Mouse (Mus musculus) stomach, embryonic 16.5 days (tissue): ENCODE measurements around the gene Gm3029. TPM values are rescaled to one million over a fixed set of nuclear protein-coding genes. Genes with fewer than 3 reads are reported as not detected.
"Not testable (repeated sequence)": the region's sequence is repeated elsewhere in the genome, so short reads cannot be mapped to it uniquely, and the experiment has no call there.

Experiments
- ATAC-seq: fragments of 200-750 bp; cut with Nextera tagmentation; 2 replicates; pipeline ENCODE4 v1.8.0; 2017; ENCODE audit warnings: moderate number of reproducible peaks, moderate TSS enrichment; ENCODE audit not compliant: insufficient read depth, low FRiP score
- H3K27ac ChIP-seq: fragments of 300-500 bp; sonication (generic); 2 replicates; pipeline ENCODE4 v1.5.1; 2014; ENCODE audit warnings: low read length
- H3K27me3 ChIP-seq: fragments of 300-500 bp; sonication (generic); 2 replicates; pipeline ENCODE4 v1.6.1; 2014; ENCODE audit warnings: low read length, control low read depth, mixed read lengths; ENCODE audit not compliant: control insufficient read depth, insufficient read depth
- H3K36me3 ChIP-seq: fragments of 300-500 bp; sonication (generic); 2 replicates; pipeline ENCODE4 v1.6.1; 2014; ENCODE audit warnings: low read length; ENCODE audit not compliant: control insufficient read depth, insufficient read depth
- H3K4me1 ChIP-seq: fragments of 300-500 bp; sonication (generic); 2 replicates; pipeline ENCODE4 v1.6.1; 2014; ENCODE audit warnings: low read length, control low read depth, mixed read lengths; ENCODE audit not compliant: control insufficient read depth, insufficient read depth
- H3K4me2 ChIP-seq: fragments of 300-500 bp; sonication (generic); 2 replicates; pipeline ENCODE4 v1.6.1; 2014; ENCODE audit warnings: low read depth, low read length, mixed read lengths
- H3K4me3 ChIP-seq: fragments of 300-500 bp; sonication (generic); replicated peaks from 2 replicates; pipeline ENCODE4 v1.5.1; 2014; ENCODE audit warnings: mild to moderate bottlenecking, low read length
- H3K9ac ChIP-seq: fragments of 300-500 bp; sonication (generic); 2 replicates; pipeline ENCODE4 v1.6.1; 2014; ENCODE audit warnings: low read length
- H3K9me3 ChIP-seq: fragments of 300-500 bp; sonication (generic); replicated peaks from 2 replicates; pipeline ENCODE4 v1.6.1; 2016; ENCODE audit warnings: low read length, control low read depth; ENCODE audit not compliant: control insufficient read depth
- WGBS: fragments of 180-500 bp; shearing (Covaris S2); extraction: QIAGEN DNeasy Blood & Tissue Kit; methylation state at CpG from one replicate; pipeline ENCODE4 v1.1.7; 2014; 5-methylcytosine and 5-hydroxymethylcytosine counted together
- polyA plus RNA-seq: library from polyadenylated mRNA; unstranded; fragments of >200 nt; fragmentation: Nextera tagmentation; extraction: Ambion mirVana; gene quantifications from 2 replicates; pipeline ENCODE4 v1.2.1, GENCODE M21; 2015

Gene Gm3029
- polyA plus RNA-seq = not detected in 2 replicates

DNA sequence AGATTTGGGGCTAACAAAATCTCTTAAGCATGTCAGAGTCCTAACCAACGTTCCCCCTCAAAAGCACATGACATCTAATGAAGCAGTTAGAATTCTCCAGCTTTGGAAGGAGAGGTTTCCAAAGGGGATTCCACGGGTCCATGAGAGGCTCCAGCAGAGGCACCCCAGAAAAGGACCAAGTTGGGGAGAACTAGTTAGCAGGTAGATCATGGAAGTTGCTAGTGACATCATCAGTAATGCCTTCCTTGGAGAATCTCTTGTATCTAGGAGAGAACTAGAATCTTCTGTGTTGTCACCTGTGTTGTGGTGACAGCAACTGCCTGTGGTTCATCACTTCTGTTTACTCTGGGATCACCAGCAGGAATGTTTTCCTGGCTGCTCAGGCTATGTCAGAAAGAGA, at the start of gene Gm3029:
Gm3029 (plus strand) TSS at position 301 of the 400 bp plus-strand sequence.
- H3K4me1 ChIP-seq, H3K27ac ChIP-seq, H3K27me3 ChIP-seq, ATAC-seq, H3K4me2 ChIP-seq, H3K9me3 ChIP-seq, H3K4me3 ChIP-seq, H3K36me3 ChIP-seq, H3K9ac ChIP-seq: not testable (repeated sequence)
- WGBS = 60% methylated on average over 1 of the region's 2 CpGs

GRCm38 (mm10) chr14:3883872-3884271, 47.7 kb upstream of the Gm3029 start, which contains the start of gene Gm2916:
TSS of gene Gm2916 (plus strand) at chr14:3884172.
- not testable (repeated sequence) for H3K9ac ChIP-seq, H3K36me3 ChIP-seq, H3K27ac ChIP-seq, H3K4me2 ChIP-seq, ATAC-seq, H3K4me3 ChIP-seq, H3K9me3 ChIP-seq, H3K4me1 ChIP-seq, H3K27me3 ChIP-seq
- no CpG with 5 or more reads among the region's 1 CpGs for WGBS

GRCm38 (mm10) chr14:3963247-3963646, 31.7 kb downstream of the Gm3029 start, which contains the start of gene Gm3095:
TSS of gene Gm3095 (plus strand) at chr14:3963547.
- H3K4me2 ChIP-seq, H3K4me3 ChIP-seq, H3K9ac ChIP-seq, H3K36me3 ChIP-seq, H3K27me3 ChIP-seq, H3K4me1 ChIP-seq, H3K27ac ChIP-seq, H3K9me3 ChIP-seq, ATAC-seq: not testable (repeated sequence)
- no CpG with 5 or more reads among the region's 2 CpGs for WGBS

Other genes starting within 250 kb of the Gm3029 start
- gene Gm3043, start 243.0 kb upstream of the Gm3029 start, polyA plus RNA-seq = not detected in 2 replicates
- gene Gm3002, start 121.7 kb upstream of the Gm3029 start, polyA plus RNA-seq = 0.13 TPM in 1 of 2 replicates, not detected in the other
- gene Gm3033, start 85.5 kb upstream of the Gm3029 start, polyA plus RNA-seq = 0.21 TPM in 1 of 2 replicates, not detected in the other
- not detected in 2 replicates for gene Gm2916, start 47.6 kb upstream of the Gm3029 start, polyA plus RNA-seq
- gene Gm3095, start 31.8 kb downstream of the Gm3029 start, polyA plus RNA-seq = not detected in 2 replicates
- not detected in 2 replicates for gene Gm3099, start 66.6 kb downstream of the Gm3029 start, polyA plus RNA-seq
- 0.42 TPM in 1 of 2 replicates, not detected in the other for gene Gm5796, start 92.2 kb downstream of the Gm3029 start, polyA plus RNA-seq
- not detected in 2 replicates for gene Gm3115, start 152.4 kb downstream of the Gm3029 start, polyA plus RNA-seq
- 0.36 and 0.77 TPM in 2 replicates for gene Gm8108, start 178.8 kb downstream of the Gm3029 start, polyA plus RNA-seq
- gene Gm3127, start 233.3 kb downstream of the Gm3029 start, polyA plus RNA-seq = not detected in 2 replicates